Mouse (Mus musculus): ENCODE measurements around the gene Actr3b. TPM values are rescaled to one million over a fixed set of nuclear protein-coding genes. Genes with fewer than 3 reads are reported as not detected.
"Not testable (repeated sequence)": the region's sequence is repeated elsewhere in the genome, so short reads cannot be mapped to it uniquely, and the experiment has no call there.

Actr3b gene
- polyA plus RNA-seq, 1 experiment from 2014 or later = 7.2 TPM

- WGBS = 93% methylated on average over 12 of the region's 12 CpGs
- DNase-seq (ENCODE audit: low spot score) = no peak
Measured at GRCm38 (mm10) chr5:25871342-25872023, 111.7 kb downstream of the Actr3b start.

GRCm38 (mm10) chr5:25873046-25873445 lies 113.2 kb downstream of the Actr3b start:
- WGBS = 64% methylated on average over 2 of the region's 2 CpGs

More at GRCm38 (mm10) chr5:25871342-25872023, 111.7 kb downstream of the Actr3b start:
- H3K27ac ChIP-seq (replicated peaks) = no peak overlapping the region
- no peak overlapping the region for H3K4me3 ChIP-seq
- no peaks in the 10 kb centered on the region for H3K9me3 ChIP-seq (replicated peaks)
- H3K27me3 ChIP-seq (ENCODE audit: low read depth, poor library complexity, severe bottlenecking) = no peaks in the 10 kb centered on the region
- H3K36me3 ChIP-seq = no peaks in the 10 kb centered on the region
- no peaks in the 10 kb centered on the region for H3K4me1 ChIP-seq

GRCm38 (mm10) chr5:25875927-25876326 lies 116.1 kb downstream of the Actr3b start:
- not testable (repeated sequence) for H3K27me3 ChIP-seq (ENCODE audit: low read depth, poor library complexity, severe bottlenecking); H3K9me3 ChIP-seq (replicated peaks); H3K27ac ChIP-seq (replicated peaks); H3K4me3 ChIP-seq; H3K4me1 ChIP-seq; H3K36me3 ChIP-seq; DNase-seq (ENCODE audit: low spot score)

More at GRCm38 (mm10) chr5:25873046-25873445, 113.2 kb downstream of the Actr3b start:
- H3K9me3 ChIP-seq (replicated peaks) = no peaks in the 10 kb centered on the region
- H3K27ac ChIP-seq (replicated peaks) = no peak overlapping the region
- no peak for DNase-seq (ENCODE audit: low spot score)
- no peaks in the 10 kb centered on the region for H3K36me3 ChIP-seq
- no peaks in the 10 kb centered on the region for H3K27me3 ChIP-seq (ENCODE audit: low read depth, poor library complexity, severe bottlenecking)
- H3K4me1 ChIP-seq = no peaks in the 10 kb centered on the region
- no peak overlapping the region for H3K4me3 ChIP-seq

- H3K4me1 ChIP-seq = no peaks in the 10 kb centered on the region
- DNase-seq (ENCODE audit: low spot score) = no peak
- H3K9me3 ChIP-seq (replicated peaks) = no peaks in the 10 kb centered on the region
- no peaks in the 10 kb centered on the region for H3K27me3 ChIP-seq (ENCODE audit: low read depth, poor library complexity, severe bottlenecking)
- no peaks in the 10 kb centered on the region for H3K36me3 ChIP-seq
- 88% methylated on average over 5 of the region's 5 CpGs for WGBS
- no peak overlapping the region for H3K4me3 ChIP-seq
- no peak overlapping the region for H3K27ac ChIP-seq (replicated peaks)
Measured at GRCm38 (mm10) chr5:25877281-25877680, 117.5 kb downstream of the Actr3b start.

GRCm38 (mm10) chr5:25877996-25878395 lies 118.2 kb downstream of the Actr3b start:
- Histone ChIP-seq H3K4me1 (no peaks in the 10 kb centered on the region), H3K4me3 (no peak overlapping the region), H3K27ac (replicated peaks) (no peak overlapping the region), H3K27me3 (ENCODE audit: low read depth, poor library complexity, severe bottlenecking) (no peaks in the 10 kb centered on the region), H3K36me3 (no peaks in the 10 kb centered on the region), H3K9me3 (replicated peaks) (no peaks in the 10 kb centered on the region)
- 79% methylated on average over 3 of the region's 3 CpGs for WGBS
- DNase-seq (ENCODE audit: low spot score) = no peak

- H3K4me1 ChIP-seq = no peaks in the 10 kb centered on the region
- H3K4me3 ChIP-seq = no peak overlapping the region
- H3K27ac ChIP-seq (replicated peaks) = no peak overlapping the region
- H3K27me3 ChIP-seq (ENCODE audit: low read depth, poor library complexity, severe bottlenecking) = no peaks in the 10 kb centered on the region
- DNase-seq (ENCODE audit: low spot score) = no peak
- 96% methylated on average over 3 of the region's 3 CpGs for WGBS
- peaks cover 14% of the 10 kb centered on the region for H3K9me3 ChIP-seq (replicated peaks)
- no peaks in the 10 kb centered on the region for H3K36me3 ChIP-seq
Measured at GRCm38 (mm10) chr5:25886708-25887107, 126.9 kb downstream of the Actr3b start.

GRCm38 (mm10) chr5:25889746-25890382 lies 130.1 kb downstream of the Actr3b start:
- Histone ChIP-seq H3K27ac (replicated peaks) (no peak overlapping the region), H3K27me3 (ENCODE audit: low read depth, poor library complexity, severe bottlenecking) (no peaks in the 10 kb centered on the region), H3K9me3 (replicated peaks) (peaks cover 9% of the 10 kb centered on the region), H3K4me1 (peaks cover 9% of the 10 kb centered on the region; the same call in 1 of the 2 replicates), H3K4me3 (no peak overlapping the region), H3K36me3 (no peaks in the 10 kb centered on the region)
- no peak for DNase-seq (ENCODE audit: low spot score)
- 71% methylated on average over 3 of the region's 3 CpGs for WGBS

- H3K36me3 ChIP-seq = no peaks in the 10 kb centered on the region
- no peak for DNase-seq (ENCODE audit: low spot score)
- 87% methylated on average over 1 of the region's 1 CpGs for WGBS
Measured at GRCm38 (mm10) chr5:25891321-25891720, 131.5 kb downstream of the Actr3b start.

More at GRCm38 (mm10) chr5:25891321-25891720, 131.5 kb downstream of the Actr3b start:
- H3K27me3 ChIP-seq (ENCODE audit: low read depth, poor library complexity, severe bottlenecking) = no peaks in the 10 kb centered on the region
- peaks cover 9% of the 10 kb centered on the region; the same call in 1 of the 2 replicates for H3K4me1 ChIP-seq
- H3K27ac ChIP-seq (replicated peaks) = no peak overlapping the region
- H3K4me3 ChIP-seq = no peak overlapping the region
- no peaks in the 10 kb centered on the region for H3K9me3 ChIP-seq (replicated peaks)

Other genes starting within 250 kb of the Actr3b start
- gene Cct8l1, start 243.9 kb upstream of the Actr3b start, polyA plus RNA-seq (2016; fragmentation: Nextera tagmentation; extraction: Ambion mirVana) = 0.09 TPM in 1 of 2 replicates, not detected in the other
- 15.7 and 17.3 TPM in 2 replicates for gene Xrcc2, start 54.2 kb upstream of the Actr3b start, polyA plus RNA-seq (2016; fragmentation: Nextera tagmentation; extraction: Ambion mirVana)
- gene Gm21663, start 182.4 kb downstream of the Actr3b start, polyA plus RNA-seq (2016; fragmentation: Nextera tagmentation; extraction: Ambion mirVana) = 0.10 TPM in 1 of 2 replicates, not detected in the other
- gene Gm21671, start 194.4 kb downstream of the Actr3b start, polyA plus RNA-seq (2016; fragmentation: Nextera tagmentation; extraction: Ambion mirVana) = 0.06 TPM in 1 of 2 replicates, not detected in the other
- gene Gm21680, start 212.7 kb downstream of the Actr3b start, polyA plus RNA-seq (2016; fragmentation: Nextera tagmentation; extraction: Ambion mirVana) = not detected in 2 replicates
- gene Gm21698, start 228.7 kb downstream of the Actr3b start, polyA plus RNA-seq (2016; fragmentation: Nextera tagmentation; extraction: Ambion mirVana) = 0.09 TPM in 1 of 2 replicates, not detected in the other
- gene Gm1979, start 244.8 kb downstream of the Actr3b start, polyA plus RNA-seq (2016; fragmentation: Nextera tagmentation; extraction: Ambion mirVana) = 0.12 TPM in 2 replicates